Mouse (Mus musculus) natural killer cell, adult 2 months (primary cell): Measurements from ENCODE around the gene Ccdc15.

Source experiments
- DNase-seq, 2 experiments: peaks; one replicate each; pipeline ENCODE4 v3.0.0; 2022; ENCODE audit warnings: low spot score in 2 of 2

The Ccdc15 gene

GRCm38 (mm10) chr9:37347988-37348642 lies at the start of gene Ccdc15:
TSS of gene Ccdc15 (minus strand) at chr9:37348432.
- DNase-seq, result peak; percentile 97 to 98

DNA sequence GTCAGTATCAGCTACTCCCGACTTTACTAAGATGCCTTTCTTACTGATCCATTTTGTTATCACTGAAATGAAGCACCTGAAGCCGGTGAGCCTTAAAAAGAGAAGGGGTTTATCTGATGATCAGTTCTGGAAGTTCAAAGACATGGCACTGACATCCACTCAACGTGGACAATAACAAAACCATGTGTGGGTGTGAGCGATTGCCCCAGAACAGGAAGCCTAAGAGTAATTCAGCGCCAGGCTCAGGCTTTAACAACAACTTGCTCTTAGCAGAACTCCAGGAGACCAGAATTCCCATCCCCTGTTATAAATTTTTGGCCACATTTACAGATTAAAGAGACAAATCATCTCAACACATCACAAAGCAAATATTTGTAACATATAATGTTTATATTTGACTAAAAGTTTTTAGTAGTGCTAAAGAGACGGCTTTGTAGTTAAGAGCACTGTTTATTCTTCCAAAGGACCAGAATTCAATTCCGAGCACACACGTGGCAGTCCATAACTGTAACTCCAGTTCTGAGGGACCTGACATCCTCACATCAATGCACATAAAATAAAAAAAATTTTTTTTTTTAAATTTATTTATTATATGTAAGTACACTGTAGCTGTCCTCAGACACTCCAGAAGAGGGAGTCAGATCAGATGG lies 45.4 kb upstream of the Ccdc15 start:
- no peak for DNase-seq

- no peak for DNase-seq
Measured at GRCm38 (mm10) chr9:37392071-37392470, 43.8 kb upstream of the Ccdc15 start.

GRCm38 (mm10) chr9:37390891-37391290 lies 42.7 kb upstream of the Ccdc15 start:
- DNase-seq, result no peak

DNA sequence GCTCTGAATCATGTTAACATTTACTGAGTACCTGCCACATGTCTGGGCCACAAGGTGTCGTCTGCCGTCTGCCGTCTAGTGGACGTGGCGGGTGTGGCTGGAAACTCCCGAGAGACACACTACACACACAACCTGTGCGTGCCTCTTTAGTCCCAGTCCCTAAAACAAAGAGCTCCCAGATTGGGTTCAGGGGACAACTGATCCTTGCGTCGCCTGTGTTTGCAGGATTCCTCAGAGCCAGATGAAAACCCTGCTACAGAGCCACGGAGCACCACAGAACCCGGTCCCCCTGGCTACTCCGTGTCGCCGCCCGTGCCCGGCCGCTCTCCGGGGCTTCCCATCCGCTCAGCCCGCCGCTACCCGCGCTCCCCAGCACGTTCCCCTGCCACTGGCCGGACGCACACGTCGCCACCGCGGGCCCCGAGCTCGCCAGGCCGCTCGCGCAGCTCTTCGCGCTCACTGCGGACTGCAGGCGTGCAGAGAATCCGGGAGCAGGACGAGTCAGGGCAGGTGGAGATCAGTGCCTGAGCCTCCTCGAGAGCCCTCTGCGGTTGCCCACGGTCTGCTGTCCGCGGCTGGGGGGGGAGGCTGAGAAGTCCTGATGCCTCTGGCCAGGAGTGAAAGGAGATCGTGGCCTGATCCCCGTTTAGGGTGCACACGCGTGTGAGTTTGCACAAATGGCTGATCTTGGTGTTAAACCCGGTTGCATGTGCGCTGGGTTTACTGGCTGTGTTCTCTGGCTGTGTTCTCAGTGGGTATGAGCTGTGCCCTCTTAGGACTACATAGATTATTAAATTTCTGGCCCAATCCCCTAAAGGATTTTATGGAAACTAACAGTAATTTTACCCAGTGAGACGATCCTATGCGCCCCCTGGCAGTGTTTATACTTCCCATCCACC lies 36.3 kb upstream of the Ccdc15 start:
- no peak for DNase-seq

GRCm38 (mm10) chr9:37383161-37383560 lies 34.9 kb upstream of the Ccdc15 start:
- no peak for DNase-seq

DNA sequence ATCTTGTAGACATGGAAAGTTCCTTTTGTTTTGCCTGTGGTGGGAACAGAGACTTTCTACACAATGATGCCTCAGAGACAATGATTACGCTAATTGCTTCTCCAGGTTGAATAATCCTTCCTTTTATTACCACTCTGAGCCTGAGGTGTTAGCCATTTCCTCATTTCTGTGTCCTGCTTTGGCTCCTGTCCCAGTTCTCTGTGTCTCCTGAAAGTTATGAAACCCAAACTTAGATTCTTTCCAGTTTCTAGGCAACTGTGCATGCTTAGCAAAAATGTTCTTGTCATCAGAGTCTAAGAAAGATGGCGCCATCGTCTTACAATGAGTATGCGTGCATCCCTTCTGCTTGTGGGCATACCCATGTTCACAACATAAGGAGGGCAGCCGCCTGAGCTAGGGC lies 27.5 kb upstream of the Ccdc15 start:
- no peak for DNase-seq

GRCm38 (mm10) chr9:37371232-37371801 lies 23.1 kb upstream of the Ccdc15 start:
- DNase-seq, result no peak

GRCm38 (mm10) chr9:37368860-37369259 lies 20.6 kb upstream of the Ccdc15 start:
- no peak for DNase-seq

- no peak for DNase-seq
Measured at GRCm38 (mm10) chr9:37368081-37368830, 20.0 kb upstream of the Ccdc15 start.

DNA sequence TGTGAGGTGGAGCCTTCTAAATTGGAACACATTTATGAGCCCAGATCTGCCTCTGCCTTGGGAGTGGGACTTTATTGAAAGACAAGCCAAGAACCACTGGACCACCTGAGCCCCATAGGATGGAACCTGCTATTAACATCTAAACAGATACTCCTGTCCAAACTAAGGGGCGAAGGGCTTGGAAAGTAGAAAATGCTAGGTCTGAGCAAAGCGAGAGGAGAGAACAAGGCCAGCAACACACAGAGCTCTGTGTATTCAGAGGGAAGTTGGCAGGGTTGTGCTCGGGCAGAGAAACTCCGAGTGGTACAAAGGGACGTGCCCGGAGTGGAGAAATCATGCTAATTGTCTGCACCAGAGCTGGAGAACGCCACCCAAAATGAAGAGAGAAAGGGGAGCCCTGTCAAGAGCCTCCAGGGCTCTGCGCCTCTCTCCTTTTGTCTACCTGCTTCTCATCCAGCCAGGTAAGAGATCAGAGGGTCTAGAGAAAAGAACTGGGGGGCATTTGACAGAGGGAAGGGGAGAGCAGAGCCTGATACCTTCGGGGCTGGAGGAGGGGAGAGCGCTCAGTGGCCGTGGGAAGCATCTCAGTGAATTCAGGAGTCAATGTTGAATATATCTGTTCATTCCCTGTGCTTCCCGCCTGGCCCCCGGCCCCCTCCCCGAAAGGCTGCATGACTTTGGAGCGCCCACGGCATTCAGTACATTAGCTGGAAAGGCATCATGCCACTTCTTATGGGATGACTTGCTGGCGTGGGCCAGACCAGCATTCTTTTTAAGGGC lies 19.3 kb upstream of the Ccdc15 start, which contains the start of gene Hepacam:
Gene Hepacam, plus strand, starts transcription at position 51 of the 780 bp plus-strand sequence.
- DNase-seq, result no peak

- no peak for DNase-seq
Measured at GRCm38 (mm10) chr9:37365706-37366105, 17.5 kb upstream of the Ccdc15 start.

- DNase-seq, result no peak
Measured at GRCm38 (mm10) chr9:37364392-37364791, 16.2 kb upstream of the Ccdc15 start.

DNA sequence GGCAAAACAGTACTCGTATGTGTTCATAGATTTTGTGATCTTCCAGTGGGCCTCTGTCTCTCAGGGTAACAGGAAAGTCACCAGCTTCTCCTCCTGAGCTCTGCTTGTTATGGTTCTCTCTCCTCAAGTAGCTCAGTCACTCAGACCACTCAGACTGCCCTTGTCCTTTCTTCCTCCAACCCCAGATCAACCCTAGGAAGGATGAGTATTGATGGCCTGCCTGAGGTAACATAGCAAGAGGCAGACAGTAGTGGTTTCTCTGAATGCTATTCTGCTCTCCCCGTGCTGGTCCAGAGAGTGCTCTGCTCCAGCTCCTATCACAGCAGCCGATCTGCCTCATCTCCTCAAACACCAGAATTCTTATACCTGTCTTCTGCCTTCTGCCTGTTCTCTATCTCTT lies 15.3 kb upstream of the Ccdc15 start:
- no peak for DNase-seq

DNA sequence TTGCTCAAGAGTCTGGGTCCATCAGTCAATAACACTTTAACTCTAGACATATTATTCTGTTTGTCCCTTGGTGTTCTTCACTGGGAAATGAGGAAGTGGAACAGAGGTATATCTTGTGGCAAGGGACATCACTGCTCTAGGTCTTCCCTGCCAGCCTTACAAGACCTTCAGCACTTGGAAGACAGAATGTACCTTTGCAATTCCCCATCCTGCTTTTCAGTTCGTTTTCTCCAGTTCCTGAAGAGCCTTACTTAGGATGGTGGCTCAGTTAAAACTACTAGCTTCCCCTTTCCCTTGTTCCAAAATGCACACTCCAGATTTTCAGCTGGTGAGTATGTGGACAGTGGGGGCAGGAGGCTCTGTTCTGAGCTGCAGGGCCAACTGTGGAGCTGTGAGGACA lies 14.6 kb upstream of the Ccdc15 start:
- no peak for DNase-seq

DNA sequence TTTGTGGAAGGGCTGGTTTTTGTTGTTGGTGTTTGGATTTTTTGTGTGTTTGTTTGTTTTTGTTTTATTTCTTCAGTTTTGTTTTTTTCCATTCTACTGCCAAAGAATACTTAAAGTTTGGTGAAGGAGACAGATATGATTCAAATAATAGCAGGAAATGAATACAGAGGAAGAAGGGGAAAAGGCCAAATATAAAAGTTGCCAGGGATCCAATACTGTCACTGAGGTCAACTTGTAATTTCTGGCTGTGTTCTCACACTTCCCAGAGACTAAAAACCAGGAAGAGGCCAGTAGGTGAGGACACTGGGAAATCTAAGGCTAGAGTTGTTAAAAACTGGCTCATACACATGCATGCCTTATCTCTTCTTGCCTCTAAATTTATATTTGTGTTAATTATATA lies 13.9 kb upstream of the Ccdc15 start:
- DNase-seq, result no peak

DNA sequence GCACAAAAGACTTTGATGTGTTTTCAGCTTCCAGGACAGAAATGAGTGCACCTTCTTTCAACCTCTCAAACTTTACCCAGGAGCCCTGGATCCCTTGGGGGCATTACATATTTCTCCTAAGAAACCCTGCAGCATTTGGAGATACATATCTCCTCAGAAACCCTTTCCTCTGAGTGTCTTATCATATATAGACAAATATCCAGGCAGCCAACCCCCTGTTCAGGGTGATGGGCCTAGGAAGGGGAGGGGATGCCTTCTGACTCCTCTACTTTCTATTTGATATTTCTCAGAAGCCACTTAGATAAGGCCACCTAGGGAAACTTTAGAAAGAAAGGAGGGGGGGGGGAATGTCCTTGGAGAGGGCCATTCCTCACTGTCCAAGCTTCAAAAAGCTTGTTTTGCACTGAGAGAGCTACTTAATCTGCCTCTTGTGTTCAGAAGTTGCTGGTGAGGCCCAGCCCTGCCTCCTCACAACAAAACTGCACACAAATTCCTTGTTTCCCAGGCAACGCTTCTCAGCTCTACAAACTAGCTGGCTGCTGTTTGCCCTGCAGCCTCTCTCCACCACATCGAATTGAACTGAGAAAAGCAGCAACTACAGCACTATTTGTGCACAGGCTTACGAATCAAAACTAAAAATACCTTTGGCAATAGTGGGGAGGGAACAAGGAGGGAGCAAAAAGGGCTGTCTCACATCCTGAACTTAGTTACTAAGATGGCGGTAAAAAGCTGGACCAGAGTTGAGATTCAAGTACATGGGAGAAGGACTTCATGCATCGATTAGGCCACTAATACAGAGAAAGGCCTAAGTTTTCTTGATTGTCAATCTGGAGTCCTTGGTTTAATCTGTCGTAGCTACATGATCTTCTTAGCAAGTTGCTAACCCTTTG lies 11.3 kb upstream of the Ccdc15 start:
- DNase-seq, result no peak

GRCm38 (mm10) chr9:37358713-37359330 lies 10.6 kb upstream of the Ccdc15 start:
- no peak for DNase-seq

DNA sequence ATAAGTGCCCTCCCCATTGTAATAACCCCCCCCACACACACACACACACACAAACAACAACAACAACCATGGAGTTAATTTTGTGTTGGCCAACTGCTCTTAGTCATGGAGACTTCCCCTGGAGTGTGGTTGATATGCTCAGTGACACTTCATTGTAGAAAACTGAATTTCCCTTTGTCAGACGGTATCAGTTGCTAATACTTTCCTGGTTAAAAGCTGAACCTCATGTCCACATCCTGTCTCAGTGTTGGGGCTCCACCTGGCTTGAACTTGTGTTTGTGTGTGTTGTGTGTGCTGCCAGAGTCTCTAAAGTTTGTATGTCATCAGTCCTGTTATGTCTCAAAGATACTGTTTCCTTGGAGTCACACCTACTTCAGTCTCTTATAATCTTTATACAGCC lies 6.3 kb upstream of the Ccdc15 start:
- DNase-seq, result no peak
